Mouse (Mus musculus) mature B cell (primary cell): ENCODE measurements at regions not wholly inside any gene's neighbourhood (a gene's known extent, or its start where the extent isn't known, plus 50 kb on each side); places are given as distances from the start of the nearest gene placed in this dataset.

Experiments used
- in situ Hi-C: fragments of 300-500 bp; cut with MboI; formaldehyde crosslinking; loops from 2 replicates; pipeline ENCODE4 v1.14.3; 2019

GRCm38 (mm10) chr4:71226653-71227052 lies 531.1 kb downstream of the Gm11232 start:
- in situ Hi-C loops: no loop called here

DNA sequence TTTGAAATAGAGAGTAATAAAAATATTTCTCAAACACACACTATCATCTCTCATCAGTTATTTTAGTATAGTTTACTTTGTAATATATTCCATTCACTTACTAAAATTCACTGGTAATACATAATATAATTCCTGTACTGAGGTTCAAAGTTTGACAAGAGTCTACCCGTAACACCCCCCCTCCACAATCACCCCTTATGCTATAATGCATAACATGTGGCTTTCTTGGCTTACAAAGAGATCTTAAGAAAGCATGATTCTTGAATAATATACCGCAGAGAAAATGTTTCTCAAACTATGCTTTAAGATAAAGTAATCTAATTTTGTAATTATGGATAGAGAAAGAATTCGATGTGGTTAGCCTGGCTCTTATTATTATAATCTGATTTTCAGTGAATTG lies 539.7 kb downstream of the Gm11232 start:
- in situ Hi-C loops: no loop called here

GRCm38 (mm10) chr4:71187801-71188200 lies 570.0 kb downstream of the Gm11232 start:
- in situ Hi-C loops: no loop called here

DNA sequence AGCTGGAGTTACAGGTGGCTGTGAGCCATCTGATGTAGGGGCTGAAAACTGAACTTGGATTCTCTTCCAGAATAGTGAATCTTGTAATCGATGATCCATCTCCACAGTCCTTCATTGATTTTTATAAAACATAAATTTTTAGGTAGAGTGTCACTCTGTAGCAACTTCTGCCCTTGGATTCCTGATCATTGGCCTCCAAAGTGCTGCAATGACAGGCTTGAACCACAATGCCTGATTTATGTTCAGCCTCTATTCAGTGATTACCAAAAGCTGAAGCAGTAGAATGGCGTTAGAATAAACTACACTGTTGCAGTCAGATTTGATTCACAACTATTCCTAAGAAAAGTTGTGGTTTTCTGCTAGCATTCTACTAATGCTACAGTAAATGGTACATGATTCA lies 580.1 kb downstream of the Gm11232 start:
- in situ Hi-C loops: no loop called here

- in situ Hi-C loops: no loop called here
These were observed 592.0 kb downstream of the Gm11232 start for GRCm38 (mm10) chr4:71165802-71166201.

DNA sequence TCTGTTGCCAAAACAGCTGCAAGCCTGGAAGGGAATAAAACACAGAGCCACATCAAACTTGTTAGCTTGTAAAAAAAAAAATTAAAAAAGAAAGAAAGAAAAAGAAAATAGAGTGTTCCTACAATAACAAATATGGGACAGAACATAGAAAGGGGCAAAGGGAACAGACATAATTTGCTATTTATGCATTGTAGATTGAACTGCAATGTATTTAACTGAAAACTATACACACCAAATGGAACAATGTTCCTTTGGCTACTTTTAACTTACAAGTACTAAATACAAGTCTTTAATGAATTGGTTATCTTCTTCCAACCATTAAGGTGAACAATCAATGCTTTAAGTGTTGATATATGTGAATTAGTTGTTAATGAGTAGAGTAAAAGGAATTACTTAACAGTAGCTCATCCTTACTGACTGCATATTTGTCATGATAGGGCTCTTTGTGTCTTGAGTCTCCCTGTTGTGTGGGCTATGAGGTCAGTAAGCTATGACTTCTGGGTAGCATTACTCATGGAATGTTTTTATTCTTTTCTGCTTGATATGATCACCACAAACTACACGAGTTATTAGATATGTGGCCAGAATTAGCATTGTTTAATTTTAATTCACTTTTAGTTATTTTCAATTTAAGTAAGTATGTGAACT lies 597.0 kb upstream of the Megf9 start:
- in situ Hi-C loops: no loop called here

DNA sequence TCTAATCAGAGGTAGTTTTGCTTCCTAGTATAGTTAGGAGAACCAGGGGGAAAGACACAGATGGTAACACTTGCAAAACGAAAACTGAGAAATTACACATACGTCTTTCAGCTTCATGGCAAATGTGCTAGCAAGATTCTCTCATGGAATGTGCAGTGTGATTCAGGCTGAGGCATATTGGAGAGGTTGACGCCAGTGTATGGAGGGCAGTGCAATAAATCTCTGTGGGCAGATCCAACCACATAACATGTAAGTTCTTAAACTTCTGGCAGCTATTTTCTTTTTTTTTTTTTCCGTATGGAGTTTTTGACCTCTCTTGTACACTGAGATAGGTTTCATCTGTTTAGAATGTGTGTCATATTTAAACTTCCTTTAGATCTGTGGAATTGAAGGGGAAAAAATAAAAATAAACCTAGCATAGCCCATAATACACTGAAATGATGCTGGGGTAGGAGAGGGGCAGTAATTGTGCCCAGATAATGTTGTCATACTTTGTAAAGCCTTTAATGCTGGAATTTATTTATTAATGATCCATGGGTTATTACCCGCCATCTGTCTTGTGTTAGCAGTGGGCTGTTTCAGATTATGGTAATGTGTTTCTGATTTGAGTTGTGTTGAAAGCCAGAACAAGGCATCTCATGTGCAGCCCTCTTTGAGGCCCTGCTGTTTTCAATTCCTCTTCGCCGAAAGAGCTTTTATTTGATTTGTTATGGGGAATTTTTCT lies 596.3 kb upstream of the Megf9 start:
- in situ Hi-C loops: no loop called here

GRCm38 (mm10) chr4:71129306-71129705 lies 594.5 kb upstream of the Megf9 start:
- in situ Hi-C loops: no loop called here
